Comparison of ENCODE assay signal across 8 mouse cellular contexts in genomic region chr2:27426406-27426854, GRCm38 (mm10). TPM values are rescaled to one million over a fixed set of nuclear protein-coding genes. Genes with fewer than 3 reads are reported as not detected.
DNase-seq lines count a peak whose midpoint lies in the region; ATAC-seq and TF ChIP-seq lines count a peak whose summit lies in the region.

No protein-coding gene starts in this region.

- no peak overlapping the region for H3K4me2 ChIP-seq in CH12.LX (ENCODE audit: insufficient read depth, low read depth, poor library complexity, severe bottlenecking)
- H3K4me2 ChIP-seq in hindbrain, embryonic 14.5 days (replicated peaks) = peak overlapping the region; percentile 87
- peak overlapping the region; percentile 92 for H3K4me2 ChIP-seq in neural tube, embryonic 15.5 days

- TF ChIP-seq EP300 in CH12.LX (IDR thresholded peaks at IDR 0.05; ENCODE audit: low read length) = no peak

- DNase-seq in embryo, embryonic 10 days (ENCODE audit: low spot score) = peak; percentile 76
- DNase-seq in embryo, embryonic 9.5 days (ENCODE audit: extremely low spot score) = no peak
- no peak for DNase-seq in CH12.LX (ENCODE audit: extremely low read depth)
- peak; percentile 72 for DNase-seq in embryo, embryonic 11 days
- DNase-seq in hindbrain, embryonic 14.5 days (ENCODE audit: low spot score) = peak; percentile 31
- peak; percentile 57 for DNase-seq in liver, adult 2 months (ENCODE audit: extremely low read depth, low read depth, low spot score)
- DNase-seq in layer of hippocampus, postnatal 14 days (ENCODE audit: low spot score in 2 of 2) = no peak

- peaks cover 16 to 49% of the 10 kb centered on the region in 2 experiments for H3K4me1 ChIP-seq in CH12.LX (ENCODE audit: control insufficient read depth in 1 of 2, insufficient read depth in 2 of 2)
- peaks cover 36% of the 10 kb centered on the region for H3K4me1 ChIP-seq in hindbrain, embryonic 14.5 days (replicated peaks; ENCODE audit: control insufficient read depth, insufficient read depth, low read length)
- H3K4me1 ChIP-seq in liver, adult 2 months (ENCODE audit: control insufficient read depth, insufficient read depth, low read length) = peaks cover 23% of the 10 kb centered on the region
- H3K4me1 ChIP-seq in neural tube, embryonic 15.5 days = peaks cover 52% of the 10 kb centered on the region

- no peak for TF ChIP-seq POLR2A in CH12.LX (IDR thresholded peaks at IDR 0.05; ENCODE audit: low read depth, low read length)
- TF ChIP-seq POLR2A in liver, adult 2 months (IDR thresholded peaks at IDR 0.05; ENCODE audit: extremely low read depth, insufficient read depth, low read length) = 0 out of 2 replicates have a peak, but pooled peaks have one; percentile 40

- H3K27me3 ChIP-seq in CH12.LX (replicated peaks) = no peaks in the 10 kb centered on the region
- no peaks in the 10 kb centered on the region for H3K27me3 ChIP-seq in hindbrain, embryonic 14.5 days (ENCODE audit: control insufficient read depth, insufficient read depth, low read length)
- no peaks in the 10 kb centered on the region for H3K27me3 ChIP-seq in liver, adult 2 months (ENCODE audit: control insufficient read depth, insufficient read depth, low read length)
- no peaks in the 10 kb centered on the region for H3K27me3 ChIP-seq in neural tube, embryonic 15.5 days (replicated peaks)

- H3K9me3 ChIP-seq in CH12.LX (replicated peaks; ENCODE audit: low read length) = no peaks in the 10 kb centered on the region
- no peaks in the 10 kb centered on the region for H3K9me3 ChIP-seq in hindbrain, embryonic 14.5 days (ENCODE audit: control insufficient read depth, low read length)
- H3K9me3 ChIP-seq in neural tube, embryonic 15.5 days (replicated peaks) = no peaks in the 10 kb centered on the region

- H3K4me3 ChIP-seq in CH12.LX (replicated peaks in 1 of 3; ENCODE audit: low read depth in 2 of 3, low read length in 2 of 3, poor library complexity in 1 of 3) = peak overlapping the region; percentile 85 to 98 (median 91)
- peak overlapping the region; percentile 97 for H3K4me3 ChIP-seq in hindbrain, embryonic 14.5 days (replicated peaks; ENCODE audit: low read length)
- peak overlapping the region; percentile 96 for H3K4me3 ChIP-seq in liver, adult 2 months (ENCODE audit: insufficient read depth, low read depth, low read length)
- peak overlapping the region; percentile 92 for H3K4me3 ChIP-seq in neural tube, embryonic 15.5 days (replicated peaks)

- no peak; the same call in 1 of the 2 replicates for TF ChIP-seq RAD21 in CH12.LX (IDR thresholded peaks at IDR 0.05; ENCODE audit: low read depth, low read length)

- H3K79me2 ChIP-seq in CH12.LX (replicated peaks; ENCODE audit: control insufficient read depth, extremely low read depth, insufficient read depth, poor library complexity, severe bottlenecking) = peaks cover 54% of the 10 kb centered on the region
- H3K79me2 ChIP-seq in liver, adult 2 months (ENCODE audit: control insufficient read depth, insufficient read depth, low read length) = peaks cover 45% of the 10 kb centered on the region

- 1% methylated on average over 48 of the region's 64 CpGs for WGBS in hindbrain, embryonic 14.5 days
- under 1% methylated on average over 64 of the region's 64 CpGs for WGBS in liver, adult 2 months
- 0% methylated on average over 45 of the region's 64 CpGs for WGBS in neural tube, embryonic 15.5 days

- TF ChIP-seq CTCF in CH12.LX (conservative IDR thresholded peaks at IDR 0.05 in 1 of 2, IDR thresholded peaks at IDR 0.05 in 1 of 2; ENCODE audit: low read depth in 2 of 2, low read length in 2 of 2) = no peak
- no peak for TF ChIP-seq CTCF in liver, adult 2 months (IDR thresholded peaks at IDR 0.05; ENCODE audit: low read depth, low read length)

- peak overlapping the region; percentile 92 for H3K9ac ChIP-seq in CH12.LX (ENCODE audit: insufficient read depth, low read depth)
- peak overlapping the region; percentile 95 for H3K9ac ChIP-seq in hindbrain, embryonic 14.5 days
- H3K9ac ChIP-seq in liver, adult 2 months (ENCODE audit: low read depth, low read length) = peak overlapping the region; percentile 94
- peak overlapping the region; percentile 57 for H3K9ac ChIP-seq in neural tube, embryonic 15.5 days (replicated peaks)

- dilution Hi-C loops in CH12.LX (cut with MboI; ENCODE audit: extremely low pct_ligation_motif_present, extremely low pct_unique_long_range_greater_than_20kb, low sequenced_read_pairs) = no loop called here

- in situ Hi-C loops in CH12.LX (cut with MboI; ENCODE audit: low pct_ligation_motif_present, low pct_unique_long_range_greater_than_20kb, low sequenced_read_pairs) = loop anchor here (25.0 kb wide), 1 partner anchor 339 kb away; the partner anchor contains the start of gene Adamtsl2

- ATAC-seq in hindbrain, embryonic 14.5 days (ENCODE audit: low FRiP score) = peak; percentile 44
- peak; percentile 45 for ATAC-seq in neural tube, embryonic 15.5 days (ENCODE audit: low FRiP score)

- peak overlapping the region; percentile 47; the same call in 1 of the 2 replicates for H3K27ac ChIP-seq in CH12.LX (ENCODE audit: insufficient read depth, low read depth)
- peak overlapping the region; percentile 83 for H3K27ac ChIP-seq in hindbrain, embryonic 14.5 days
- peak overlapping the region; percentile 96 for H3K27ac ChIP-seq in liver, adult 2 months (replicated peaks; ENCODE audit: insufficient read depth, low read depth, low read length)
- H3K27ac ChIP-seq in neural tube, embryonic 15.5 days (replicated peaks) = peak overlapping the region; percentile 81

- peaks cover 0 to 23% of the 10 kb centered on the region in 2 experiments for H3K36me3 ChIP-seq in CH12.LX (replicated peaks in 1 of 2; ENCODE audit: control insufficient read depth in 1 of 2, insufficient read depth in 1 of 2, low read length in 1 of 2)
- no peaks in the 10 kb centered on the region for H3K36me3 ChIP-seq in hindbrain, embryonic 14.5 days (replicated peaks; ENCODE audit: control insufficient read depth, insufficient read depth)
- no peaks in the 10 kb centered on the region for H3K36me3 ChIP-seq in liver, adult 2 months (ENCODE audit: control insufficient read depth, insufficient read depth, low read length)
- no peaks in the 10 kb centered on the region for H3K36me3 ChIP-seq in neural tube, embryonic 15.5 days

TF ChIP-seq in CH12.LX, 34 proteins besides CTCF, POLR2A, EP300 and RAD21 (continues in another document):
- TF ChIP-seq ZKSCAN1 (IDR thresholded peaks at IDR 0.05; ENCODE audit: borderline replicate concordance, low read depth, low read length) (no peak), NELFE (IDR thresholded peaks at IDR 0.05; ENCODE audit: low read depth, low read length) (no peak), MYC (IDR thresholded peaks at IDR 0.05; ENCODE audit: low read depth, low read length) (no peak), BHLHE40 (IDR thresholded peaks at IDR 0.05; ENCODE audit: low read depth, low read length) (no peak; the same call in 1 of the 2 replicates), KAT2A (IDR thresholded peaks at IDR 0.05; ENCODE audit: insufficient replicate concordance, low read length) (no peak), MAFK (IDR thresholded peaks at IDR 0.05; ENCODE audit: insufficient replicate concordance, low read length) (no peak), TBP (conservative IDR thresholded peaks at IDR 0.05; ENCODE audit: low read depth, low read length) (no peak), PAX5 (IDR thresholded peaks at IDR 0.05; ENCODE audit: low read length) (no peak), IRF4 (IDR thresholded peaks at IDR 0.05; ENCODE audit: low read depth, low read length) (no peak), MEF2A (IDR thresholded peaks at IDR 0.05; ENCODE audit: borderline replicate concordance, low read depth, low read length) (no peak), POLR2AphosphoS2 (IDR thresholded peaks at IDR 0.05; ENCODE audit: low read depth, low read length) (no peak), CHD1 (IDR thresholded peaks at IDR 0.05; ENCODE audit: low read depth, low read length) (no peak), NRF1 (IDR thresholded peaks at IDR 0.05; ENCODE audit: low read depth, low read length) (peak; percentile 38; the same call in 1 of the 2 replicates), UBTF (IDR thresholded peaks at IDR 0.05; ENCODE audit: low read depth, low read length) (no peak), JUN (IDR thresholded peaks at IDR 0.05; ENCODE audit: insufficient read depth, low read depth, low read length) (no peak), USF1 (IDR thresholded peaks at IDR 0.05; ENCODE audit: low read depth, low read length) (no peak), ZC3H11A (IDR thresholded peaks at IDR 0.05; ENCODE audit: low read depth, low read length) (no peak), SMC3 (IDR thresholded peaks at IDR 0.05; ENCODE audit: low read depth, low read length) (no peak; the same call in 1 of the 2 replicates), HCFC1 (IDR thresholded peaks at IDR 0.05; ENCODE audit: low read depth, low read length) (no peak), SIN3A (IDR thresholded peaks at IDR 0.05; ENCODE audit: low read length) (peak; percentile 19), MXI1 (IDR thresholded peaks at IDR 0.05; ENCODE audit: low read depth, low read length) (peak; percentile 69), ETS1 (conservative IDR thresholded peaks at IDR 0.05; ENCODE audit: low read depth, low read length) (no peak), MAX (IDR thresholded peaks at IDR 0.05; ENCODE audit: low read length) (0 out of 2 replicates have a peak, but pooled peaks have one; percentile 34), ZMIZ1 (IDR thresholded peaks at IDR 0.05; ENCODE audit: low read depth, low read length) (no peak), CHD2 (IDR thresholded peaks at IDR 0.05; ENCODE audit: low read length) (no peak)

RNA-seq across cellular contexts. Expression of gene Vav2, which starts 0.4 kb away (rescaled TPM):
- total RNA-seq in CH12.LX (2012; rRNA removed) (46.6 and 48.5 TPM in 2 replicates), CH12.LX (2014; rRNA removed) (31.5 and 31.7 TPM in 2 replicates)
- polyA plus RNA-seq in CH12.LX (2012; ENCODE audit: insufficient read length, low read depth) = 46.8 and 47.3 TPM in 2 replicates
- polyA plus RNA-seq in hindbrain, embryonic 14.5 days (2014; fragmentation: Nextera tagmentation; extraction: Ambion mirVana) = 15.0 and 16.0 TPM in 2 replicates
- 17.6 and 22.1 TPM in 2 replicates for total RNA-seq in liver, adult 2 months (2014; rRNA removed)
- polyA plus RNA-seq in liver, adult 2 months (2012; rRNA removed) = 25.1 and 26.0 TPM in 2 replicates
- 12.4 and 15.5 TPM in 2 replicates for polyA plus RNA-seq in neural tube, embryonic 15.5 days (2015; fragmentation: Nextera tagmentation; extraction: Ambion mirVana)
- 10 to 100 TPM; 19.5 to 21.8 TPM for total RNA-seq in layer of hippocampus, postnatal 14 days (2021)

RNA-seq across cellular contexts. Expression of gene Brd3os, which starts 15.7 kb away (rescaled TPM):
- total RNA-seq in CH12.LX (2012; rRNA removed) (0.92 and 2.1 TPM in 2 replicates), CH12.LX (2014; rRNA removed) (0.74 and 1.2 TPM in 2 replicates)
- polyA plus RNA-seq in CH12.LX (2012; ENCODE audit: insufficient read length, low read depth) = 1.2 and 1.8 TPM in 2 replicates
- 43.8 and 45.9 TPM in 2 replicates for polyA plus RNA-seq in hindbrain, embryonic 14.5 days (2014; fragmentation: Nextera tagmentation; extraction: Ambion mirVana)
- 0.09 and 0.40 TPM in 2 replicates for total RNA-seq in liver, adult 2 months (2014; rRNA removed)
- 0.61 and 0.82 TPM in 2 replicates for polyA plus RNA-seq in liver, adult 2 months (2012; rRNA removed)
- polyA plus RNA-seq in neural tube, embryonic 15.5 days (2015; fragmentation: Nextera tagmentation; extraction: Ambion mirVana) = 40.4 and 45.0 TPM in 2 replicates
- 10 to 100 TPM; 23.4 to 25.8 TPM for total RNA-seq in layer of hippocampus, postnatal 14 days (2021)

Comparison
In these comparisons a context has a peak if more than half of its experiments do, and no peak if none do; other contexts are left out.
1. DNase-seq: peak in embryo, embryonic 10 days (single experiment), embryo, embryonic 11 days (single experiment), hindbrain, embryonic 14.5 days (single experiment) and liver, adult 2 months (single experiment); none in embryo, embryonic 9.5 days (single experiment), CH12.LX (single experiment) and layer of hippocampus, postnatal 14 days (0 of 2).
2. RNA of gene Brd3os, which starts 15.7 kb away (polyA plus RNA-seq): 40.4 to 45.0 TPM in neural tube, embryonic 15.5 days and 43.8 to 45.9 TPM in hindbrain, embryonic 14.5 days; 1.2 to 1.8 TPM in CH12.LX and 0.61 to 0.82 TPM in liver, adult 2 months; every median in the first group is over 10 times any median in the second.
3. Peak in every context shown above with its lines, with median percentiles within 50 percentile points of each other: H3K27ac ChIP-seq, H3K4me3 ChIP-seq and H3K9ac ChIP-seq.